Mouse (Mus musculus) liver, embryonic 15.5 days (tissue): ENCODE measurements around the gene Stard3. TPM values are rescaled to one million over a fixed set of nuclear protein-coding genes. Genes with fewer than 3 reads are reported as not detected.

Source experiments
- ATAC-seq: fragments of 200-750 bp; cut with Nextera tagmentation; 2 replicates; pipeline ENCODE4 v1.8.0; 2017; ENCODE audit warnings: moderate number of reproducible peaks, mild to moderate bottlenecking, moderate library complexity; ENCODE audit not compliant: insufficient read depth
- H3K27ac ChIP-seq: fragments of 300-500 bp; sonication (generic); replicated peaks from 2 replicates; pipeline ENCODE4 v1.5.1; 2015; ENCODE audit warnings: mild to moderate bottlenecking, inconsistent platforms
- H3K27me3 ChIP-seq: fragments of 300-500 bp; sonication (generic); 2 replicates; pipeline ENCODE4 v1.6.1; 2015; ENCODE audit warnings: mild to moderate bottlenecking, inconsistent platforms
- H3K36me3 ChIP-seq: fragments of 300-500 bp; sonication (generic); replicated peaks from 2 replicates; pipeline ENCODE4 v1.6.1; 2015; ENCODE audit warnings: moderate library complexity, mild to moderate bottlenecking, inconsistent platforms
- H3K4me1 ChIP-seq: fragments of 300-500 bp; sonication (generic); replicated peaks from 2 replicates; pipeline ENCODE4 v1.6.1; 2015; ENCODE audit warnings: inconsistent platforms
- H3K4me2 ChIP-seq: fragments of 300-500 bp; sonication (generic); 2 replicates; pipeline ENCODE4 v1.6.1; 2015; ENCODE audit warnings: moderate library complexity, mild to moderate bottlenecking, inconsistent platforms
- H3K4me3 ChIP-seq: fragments of 300-500 bp; sonication (generic); replicated peaks from 2 replicates; pipeline ENCODE4 v1.5.1; 2015; ENCODE audit warnings: mild to moderate bottlenecking, inconsistent platforms
- H3K9ac ChIP-seq: fragments of 300-500 bp; sonication (generic); 2 replicates; pipeline ENCODE4 v1.6.1; 2015; ENCODE audit warnings: moderate library complexity, mild to moderate bottlenecking, inconsistent platforms
- H3K9me3 ChIP-seq: fragments of 300-500 bp; sonication (generic); replicated peaks from 2 replicates; pipeline ENCODE4 v1.6.1; 2016; ENCODE audit warnings: inconsistent platforms
- WGBS: fragments of 180-500 bp; shearing (Covaris S2); methylation state at CpG from one replicate; pipeline ENCODE4 v1.1.7; 2015; ENCODE audit warnings: mixed read lengths; ENCODE audit not compliant: insufficient replicate concordance; 5-methylcytosine and 5-hydroxymethylcytosine counted together
- polyA plus RNA-seq: library from polyadenylated mRNA; unstranded; fragments of >200 nt; fragmentation: Nextera tagmentation; extraction: Ambion mirVana; gene quantifications from 2 replicates; pipeline ENCODE4 v1.2.1, GENCODE M21; 2015

Gene Stard3
- polyA plus RNA-seq, 1 experiment from 2014 or later = 16.4 TPM

GRCm38 (mm10) chr11:98389221-98389780 is 31.1 kb downstream of the Stard3 start:
- ATAC-seq = no peak
- 17% methylated on average over 9 of the region's 9 CpGs for WGBS

GRCm38 (mm10) chr11:98390141-98390540 is 32.0 kb downstream of the Stard3 start:
- no peak overlapping the region for H3K4me2 ChIP-seq
- WGBS = 72% methylated on average over 12 of the region's 12 CpGs
- ATAC-seq = no peak
- peaks cover 59% of the 10 kb centered on the region for H3K27me3 ChIP-seq
- peaks cover 35% of the 10 kb centered on the region for H3K4me1 ChIP-seq
- no peaks in the 10 kb centered on the region for H3K36me3 ChIP-seq
- H3K9me3 ChIP-seq = no peaks in the 10 kb centered on the region
- H3K9ac ChIP-seq = no peak overlapping the region
- H3K27ac ChIP-seq = no peak overlapping the region
- H3K4me3 ChIP-seq = no peak overlapping the region

More at GRCm38 (mm10) chr11:98389221-98389780, 31.1 kb downstream of the Stard3 start:
- H3K4me2 ChIP-seq = no peak overlapping the region
- H3K27me3 ChIP-seq = peaks cover 67% of the 10 kb centered on the region
- no peaks in the 10 kb centered on the region for H3K9me3 ChIP-seq
- H3K4me1 ChIP-seq = peaks cover 27% of the 10 kb centered on the region
- no peak overlapping the region for H3K9ac ChIP-seq
- no peak overlapping the region for H3K27ac ChIP-seq
- no peak overlapping the region for H3K4me3 ChIP-seq
- H3K36me3 ChIP-seq = no peaks in the 10 kb centered on the region

- Histone ChIP-seq H3K4me1 (peaks cover 40% of the 10 kb centered on the region), H3K36me3 (no peaks in the 10 kb centered on the region), H3K9me3 (no peaks in the 10 kb centered on the region), H3K4me3 (no peak overlapping the region), H3K27me3 (peaks cover 40% of the 10 kb centered on the region), H3K4me2 (peak overlapping the region; percentile 61), H3K27ac (peak overlapping the region; percentile 82), H3K9ac (peak overlapping the region; percentile 29; the same call in 1 of the 2 replicates)
- no peak for ATAC-seq
- 47% methylated on average over 8 of the region's 8 CpGs for WGBS
Observed at GRCm38 (mm10) chr11:98392034-98392433, 33.9 kb downstream of the Stard3 start.

GRCm38 (mm10) chr11:98392645-98393044 is 34.5 kb downstream of the Stard3 start:
- Histone ChIP-seq H3K9me3 (no peaks in the 10 kb centered on the region), H3K27ac (peak overlapping the region; percentile 82), H3K4me2 (peak overlapping the region; percentile 61), H3K4me1 (peaks cover 40% of the 10 kb centered on the region), H3K4me3 (peak overlapping the region; percentile 9; the same call in 1 of the 2 replicates), H3K9ac (peak overlapping the region; percentile 34; the same call in 1 of the 2 replicates), H3K27me3 (peaks cover 34% of the 10 kb centered on the region), H3K36me3 (no peaks in the 10 kb centered on the region)
- ATAC-seq = peak; percentile 82
- 22% methylated on average over 4 of the region's 4 CpGs for WGBS

DNA sequence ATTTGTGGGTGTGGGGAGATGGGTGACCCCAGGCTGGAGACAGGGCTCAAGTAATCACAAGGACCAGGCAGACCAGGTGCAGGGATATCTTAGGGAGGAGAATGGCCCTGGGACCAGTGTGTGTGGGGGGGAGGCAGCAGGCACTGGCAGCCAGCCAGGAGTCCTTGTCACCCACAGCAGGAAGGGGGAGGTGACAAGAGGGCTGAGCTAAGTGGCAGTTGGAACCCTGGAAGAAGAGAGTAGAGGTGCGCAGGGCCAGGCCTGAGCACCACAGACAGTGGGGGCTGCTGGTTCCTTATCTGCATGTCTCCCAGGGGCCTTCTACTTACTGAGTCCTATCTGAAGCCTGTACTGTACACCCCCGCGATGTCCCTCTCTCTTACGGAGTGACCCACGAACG is 35.1 kb downstream of the Stard3 start:
- no peaks in the 10 kb centered on the region for H3K9me3 ChIP-seq
- H3K27me3 ChIP-seq = peaks cover 27% of the 10 kb centered on the region
- peak overlapping the region; percentile 34; the same call in 1 of the 2 replicates for H3K9ac ChIP-seq
- H3K4me3 ChIP-seq = 0 out of 2 replicates have a peak overlapping the region, but pooled peaks have one; percentile 9
- no peaks in the 10 kb centered on the region for H3K36me3 ChIP-seq
- peak; percentile 77 for ATAC-seq
- peaks cover 40% of the 10 kb centered on the region for H3K4me1 ChIP-seq
- WGBS = 10% methylated on average over 6 of the region's 6 CpGs
- H3K27ac ChIP-seq = peak overlapping the region; percentile 82
- H3K4me2 ChIP-seq = peak overlapping the region; percentile 61

- Histone ChIP-seq H3K4me2 (0 out of 2 replicates have a peak overlapping the region, but pooled peaks have one; percentile 16), H3K4me3 (no peak overlapping the region), H3K4me1 (peaks cover 40% of the 10 kb centered on the region), H3K9ac (no peak overlapping the region), H3K27ac (peak overlapping the region; percentile 82), H3K27me3 (peaks cover 19% of the 10 kb centered on the region), H3K36me3 (no peaks in the 10 kb centered on the region), H3K9me3 (no peaks in the 10 kb centered on the region)
- no peak for ATAC-seq
- WGBS = 63% methylated on average over 6 of the region's 6 CpGs
Observed at GRCm38 (mm10) chr11:98394301-98394700, 36.1 kb downstream of the Stard3 start.

DNA sequence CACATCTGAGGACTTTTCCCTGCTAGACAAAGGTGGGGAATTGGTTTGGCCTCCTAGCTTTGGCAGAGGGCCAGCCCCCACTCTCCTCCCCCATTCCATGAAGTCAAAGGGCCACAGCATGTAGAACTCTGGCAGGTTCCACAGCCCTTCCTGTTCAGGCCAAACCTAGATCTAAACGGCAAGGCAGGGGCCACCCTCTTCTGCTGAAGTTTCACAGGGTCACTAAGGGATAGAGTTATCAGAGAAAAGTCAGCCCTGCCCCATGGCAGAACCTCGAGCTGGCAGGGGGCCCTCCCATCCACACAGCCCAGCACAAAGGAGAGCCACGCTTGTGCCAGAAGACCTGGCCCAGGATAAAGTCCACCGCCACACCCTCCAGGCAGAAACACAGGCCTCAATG is 36.9 kb downstream of the Stard3 start:
- Histone ChIP-seq H3K27me3 (peaks cover 14% of the 10 kb centered on the region), H3K9me3 (no peaks in the 10 kb centered on the region), H3K4me1 (peaks cover 46% of the 10 kb centered on the region), H3K36me3 (no peaks in the 10 kb centered on the region), H3K27ac (peak overlapping the region; percentile 82), H3K4me3 (no peak overlapping the region), H3K4me2 (peak overlapping the region; percentile 16; the same call in 1 of the 2 replicates), H3K9ac (no peak overlapping the region)
- 14% methylated on average over 4 of the region's 4 CpGs for WGBS
- ATAC-seq = peak; percentile 45

GRCm38 (mm10) chr11:98397946-98398345 is 39.8 kb downstream of the Stard3 start:
- WGBS = 81% methylated on average over 7 of the region's 7 CpGs

GRCm38 (mm10) chr11:98400161-98400726 is 42.1 kb downstream of the Stard3 start, which contains the start of gene Pgap3:
TSS of gene Pgap3 (minus strand) at chr11:98400490.
- ATAC-seq = peak; percentile 82
- Histone ChIP-seq H3K36me3 (no peaks in the 10 kb centered on the region), H3K4me1 (peaks cover 17% of the 10 kb centered on the region), H3K9me3 (no peaks in the 10 kb centered on the region), H3K4me3 (peak within 1 kb of the TSS; percentile 75), H3K4me2 (peak within 1 kb of the TSS; percentile 81), H3K9ac (peak within 1 kb of the TSS; percentile 67), H3K27me3 (peaks cover 18% of the 10 kb centered on the region), H3K27ac (peak within 1 kb of the TSS; percentile 89)
- WGBS = under 1% methylated on average over 40 of the region's 40 CpGs

More at GRCm38 (mm10) chr11:98397946-98398345, 39.8 kb downstream of the Stard3 start:
- H3K4me3 ChIP-seq = no peak overlapping the region
- no peak overlapping the region for H3K27ac ChIP-seq
- H3K4me2 ChIP-seq = no peak overlapping the region
- H3K36me3 ChIP-seq = no peaks in the 10 kb centered on the region
- no peak overlapping the region for H3K9ac ChIP-seq
- H3K4me1 ChIP-seq = peaks cover 40% of the 10 kb centered on the region
- peaks cover 2% of the 10 kb centered on the region; the same call in 1 of the 2 replicates for H3K27me3 ChIP-seq
- no peak for ATAC-seq
- no peaks in the 10 kb centered on the region for H3K9me3 ChIP-seq

DNA sequence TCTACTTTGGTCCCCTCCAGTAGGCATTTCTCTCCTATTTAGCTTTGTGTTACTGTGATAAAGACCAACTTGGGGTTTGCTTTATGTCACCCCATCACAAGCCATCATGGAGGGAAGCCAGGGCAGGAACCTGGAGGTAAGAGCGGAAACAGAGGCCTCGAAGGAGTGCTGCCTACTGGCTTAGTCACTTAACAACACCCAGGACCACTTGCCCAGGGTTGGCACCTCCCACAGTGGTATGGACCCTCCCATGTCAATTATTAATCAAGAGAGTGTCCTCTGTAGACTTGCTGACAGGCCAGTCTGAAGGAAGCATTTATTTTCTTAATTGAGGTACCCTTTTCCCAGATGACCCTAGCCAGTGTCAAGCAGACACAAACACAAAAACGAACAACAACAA is 42.6 kb downstream of the Stard3 start:
- Histone ChIP-seq H3K9me3 (no peaks in the 10 kb centered on the region), H3K4me1 (peaks cover 13% of the 10 kb centered on the region; the same call in 1 of the 2 replicates), H3K4me2 (peak overlapping the region; percentile 81), H3K4me3 (peak overlapping the region; percentile 75), H3K27me3 (peaks cover 18% of the 10 kb centered on the region), H3K9ac (no peak overlapping the region), H3K36me3 (no peaks in the 10 kb centered on the region), H3K27ac (0 out of 2 replicates have a peak overlapping the region, but pooled peaks have one; percentile 89)
- no peak for ATAC-seq
- 54% methylated on average over 3 of the region's 3 CpGs for WGBS

GRCm38 (mm10) chr11:98406621-98407020 is 48.5 kb downstream of the Stard3 start:
- H3K9ac ChIP-seq = no peak overlapping the region
- no peak overlapping the region for H3K27ac ChIP-seq
- no peak overlapping the region for H3K4me3 ChIP-seq
- H3K27me3 ChIP-seq = peaks cover 53% of the 10 kb centered on the region
- peaks cover 7% of the 10 kb centered on the region; the same call in 1 of the 2 replicates for H3K4me1 ChIP-seq
- H3K9me3 ChIP-seq = no peaks in the 10 kb centered on the region
- ATAC-seq = no peak
- 56% methylated on average over 6 of the region's 6 CpGs for WGBS
- H3K4me2 ChIP-seq = no peak overlapping the region
- H3K36me3 ChIP-seq = no peaks in the 10 kb centered on the region
